Mouse (Mus musculus): ENCODE measurements around the gene Trim2. TPM values are rescaled to one million over a fixed set of nuclear protein-coding genes. Genes with fewer than 3 reads are reported as not detected.

Trim2 gene
- total and polyA plus RNA-seq, 3 experiments, result 2.4 to 3.3 (median 2.5) TPM

DNA sequence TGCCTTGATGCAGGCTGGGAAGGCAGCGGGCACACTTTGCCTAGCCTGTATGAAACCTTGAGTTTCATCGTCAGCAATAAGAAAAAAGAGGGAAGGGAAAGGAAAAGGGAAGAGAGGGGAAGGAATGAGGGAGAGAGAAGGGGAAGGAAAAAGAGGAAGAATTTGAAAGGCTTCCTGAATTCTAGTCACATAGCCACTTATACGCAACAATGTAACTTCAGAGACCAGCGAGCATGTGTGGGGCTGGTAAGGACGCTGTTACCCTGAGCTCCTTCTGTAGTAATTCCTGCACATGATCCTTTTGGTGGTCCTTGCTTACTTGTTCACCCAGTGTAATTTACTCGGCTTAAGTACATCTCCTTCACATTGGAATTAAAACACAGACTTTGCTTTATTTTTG is 137.7 kb downstream of the Trim2 start:
- in situ Hi-C loops (cut with MboI; ENCODE audit: low pct_ligation_motif_present, low pct_unique_long_range_greater_than_20kb, low sequenced_read_pairs), result loop anchor here (25.0 kb wide), 1 partner anchor 368 kb away; no protein-coding TSS in a partner anchor
- Histone ChIP-seq H3K9me3 (replicated peaks; ENCODE audit: low read length) (no peaks in the 10 kb centered on the region), H3K4me1 (ENCODE audit: control insufficient read depth in 1 of 2, insufficient read depth in 2 of 2) (peaks cover 3 to 17% of the 10 kb centered on the region in 2 experiments; a peak in 3 of 4 replicates), H3K79me2 (replicated peaks; ENCODE audit: control insufficient read depth, extremely low read depth, insufficient read depth, poor library complexity, severe bottlenecking) (no peaks in the 10 kb centered on the region), H3K27ac (ENCODE audit: insufficient read depth, low read depth) (no peak overlapping the region), H3K36me3 (replicated peaks in 1 of 2; ENCODE audit: control insufficient read depth in 1 of 2, insufficient read depth in 1 of 2, low read length in 1 of 2) (peaks cover 0 to 25% of the 10 kb centered on the region in 2 experiments), H3K27me3 (replicated peaks) (no peaks in the 10 kb centered on the region), H3K4me2 (ENCODE audit: insufficient read depth, low read depth, poor library complexity, severe bottlenecking) (0 out of 2 replicates have a peak overlapping the region, but pooled peaks have one; percentile 22), H3K4me3 (replicated peaks in 1 of 3; ENCODE audit: low read depth in 2 of 3, low read length in 2 of 3, poor library complexity in 1 of 3) (no peak overlapping the region), H3K9ac (ENCODE audit: insufficient read depth, low read depth) (no peak overlapping the region)
- TF ChIP-seq EP300 (IDR thresholded peaks at IDR 0.05; ENCODE audit: low read length), result no peak
- TF ChIP-seq TCF12 (IDR thresholded peaks at IDR 0.05; ENCODE audit: low read depth, low read length), result no peak
- no peak for DNase-seq (ENCODE audit: extremely low read depth)
- dilution Hi-C loops (cut with MboI; ENCODE audit: extremely low pct_ligation_motif_present, extremely low pct_unique_long_range_greater_than_20kb, low sequenced_read_pairs), result no loop called here

DNA sequence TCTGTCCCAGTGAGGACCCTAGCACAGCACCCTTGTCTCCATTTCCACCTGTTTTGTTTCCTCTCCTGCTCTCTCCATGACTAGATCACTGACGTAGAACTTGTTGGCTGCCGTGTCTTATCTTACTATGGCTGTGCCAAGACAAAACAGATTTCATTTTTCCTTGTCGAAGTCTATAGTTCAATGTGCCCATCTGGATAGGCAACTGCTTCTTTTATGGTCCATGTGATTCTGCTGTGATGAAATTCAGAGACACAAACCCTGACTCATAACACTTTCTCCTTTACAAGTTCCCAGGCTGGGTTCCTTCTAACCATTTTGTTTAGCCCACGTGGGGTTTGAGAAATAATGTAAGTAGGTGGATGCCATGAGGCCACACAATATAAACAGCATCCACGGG is 140.6 kb downstream of the Trim2 start:
- H3K79me2 ChIP-seq (replicated peaks; ENCODE audit: control insufficient read depth, extremely low read depth, insufficient read depth, poor library complexity, severe bottlenecking), result no peaks in the 10 kb centered on the region
- H3K4me3 ChIP-seq (replicated peaks in 1 of 3; ENCODE audit: low read depth in 2 of 3, low read length in 2 of 3, poor library complexity in 1 of 3), result no peak overlapping the region
- no peak overlapping the region for H3K9ac ChIP-seq (ENCODE audit: insufficient read depth, low read depth)
- H3K36me3 ChIP-seq (replicated peaks in 1 of 2; ENCODE audit: control insufficient read depth in 1 of 2, insufficient read depth in 1 of 2, low read length in 1 of 2), result peaks cover 0 to 18% of the 10 kb centered on the region in 2 experiments
- H3K9me3 ChIP-seq (replicated peaks; ENCODE audit: low read length), result no peaks in the 10 kb centered on the region
- in situ Hi-C loops (cut with MboI; ENCODE audit: low pct_ligation_motif_present, low pct_unique_long_range_greater_than_20kb, low sequenced_read_pairs) (loop anchor here (25.0 kb wide), 1 partner anchor 371 kb away; no protein-coding TSS in a partner anchor), dilution Hi-C loops (cut with MboI; ENCODE audit: extremely low pct_ligation_motif_present, extremely low pct_unique_long_range_greater_than_20kb, low sequenced_read_pairs) (no loop called here)
- no peak overlapping the region for H3K4me2 ChIP-seq (ENCODE audit: insufficient read depth, low read depth, poor library complexity, severe bottlenecking)
- peaks cover 3 to 17% of the 10 kb centered on the region in 2 experiments; a peak in 3 of 4 replicates for H3K4me1 ChIP-seq (ENCODE audit: control insufficient read depth in 1 of 2, insufficient read depth in 2 of 2)
- H3K27ac ChIP-seq (ENCODE audit: insufficient read depth, low read depth), result no peak overlapping the region
- no peak for TF ChIP-seq IRF4 (IDR thresholded peaks at IDR 0.05; ENCODE audit: low read depth, low read length)
- H3K27me3 ChIP-seq (replicated peaks), result no peaks in the 10 kb centered on the region
- no peak for DNase-seq (ENCODE audit: extremely low read depth)

- Histone ChIP-seq H3K4me1 (ENCODE audit: control insufficient read depth in 1 of 2, insufficient read depth in 2 of 2) (peaks cover 3 to 14% of the 10 kb centered on the region in 2 experiments; a peak in 3 of 4 replicates), H3K27ac (ENCODE audit: insufficient read depth, low read depth) (no peak overlapping the region), H3K4me2 (ENCODE audit: insufficient read depth, low read depth, poor library complexity, severe bottlenecking) (no peak overlapping the region), H3K9ac (ENCODE audit: insufficient read depth, low read depth) (no peak overlapping the region), H3K27me3 (replicated peaks) (no peaks in the 10 kb centered on the region), H3K79me2 (replicated peaks; ENCODE audit: control insufficient read depth, extremely low read depth, insufficient read depth, poor library complexity, severe bottlenecking) (no peaks in the 10 kb centered on the region), H3K9me3 (replicated peaks; ENCODE audit: low read length) (no peaks in the 10 kb centered on the region), H3K36me3 (replicated peaks in 1 of 2; ENCODE audit: control insufficient read depth in 1 of 2, insufficient read depth in 1 of 2, low read length in 1 of 2) (peaks cover 0 to 16% of the 10 kb centered on the region in 2 experiments), H3K4me3 (replicated peaks in 1 of 3; ENCODE audit: low read depth in 2 of 3, low read length in 2 of 3, poor library complexity in 1 of 3) (no peak overlapping the region)
- no peak for DNase-seq (ENCODE audit: extremely low read depth)
- in situ Hi-C loops (cut with MboI; ENCODE audit: low pct_ligation_motif_present, low pct_unique_long_range_greater_than_20kb, low sequenced_read_pairs) (loop anchor here (25.0 kb wide), 1 partner anchor 372 kb away; no protein-coding TSS in a partner anchor), dilution Hi-C loops (cut with MboI; ENCODE audit: extremely low pct_ligation_motif_present, extremely low pct_unique_long_range_greater_than_20kb, low sequenced_read_pairs) (no loop called here)
- no peak for TF ChIP-seq MAX (IDR thresholded peaks at IDR 0.05; ENCODE audit: low read length)
- no peak for TF ChIP-seq ZC3H11A (IDR thresholded peaks at IDR 0.05; ENCODE audit: low read depth, low read length)
- no peak for TF ChIP-seq ZNF384 (IDR thresholded peaks at IDR 0.05; ENCODE audit: low read depth, low read length)
- no peak for TF ChIP-seq CTCF (conservative IDR thresholded peaks at IDR 0.05 in 1 of 2, IDR thresholded peaks at IDR 0.05 in 1 of 2; ENCODE audit: low read depth in 2 of 2, low read length in 2 of 2)
These were observed 141.3 kb downstream of the Trim2 start for GRCm38 (mm10) chr3:84165391-84165790.

Measured in CH12.LX (cell line).